Mouse (Mus musculus): ENCODE results near the gene 2310057M21Rik. TPM values are rescaled to one million over a fixed set of nuclear protein-coding genes. Genes with fewer than 3 reads are reported as not detected.

The 2310057M21Rik gene
- polyA plus RNA-seq, 1 experiment = 26.5 TPM

- no peak for TF ChIP-seq GATA1 (IDR thresholded peaks at IDR 0.05; ENCODE audit: low read length)
Observed at GRCm38 (mm10) chr7:131337502-131338068, 25.0 kb downstream of the 2310057M21Rik start.

- no peak for TF ChIP-seq GATA1 (IDR thresholded peaks at IDR 0.05; ENCODE audit: low read length)
Observed at GRCm38 (mm10) chr7:131333564-131333963, 29.0 kb downstream of the 2310057M21Rik start, which contains the start of gene Fam24a. TSS of gene Fam24a (plus strand) at chr7:131333864.

GRCm38 (mm10) chr7:131331688-131332087 is 30.9 kb downstream of the 2310057M21Rik start:
- no peak for TF ChIP-seq GATA1 (IDR thresholded peaks at IDR 0.05; ENCODE audit: low read length)

DNA sequence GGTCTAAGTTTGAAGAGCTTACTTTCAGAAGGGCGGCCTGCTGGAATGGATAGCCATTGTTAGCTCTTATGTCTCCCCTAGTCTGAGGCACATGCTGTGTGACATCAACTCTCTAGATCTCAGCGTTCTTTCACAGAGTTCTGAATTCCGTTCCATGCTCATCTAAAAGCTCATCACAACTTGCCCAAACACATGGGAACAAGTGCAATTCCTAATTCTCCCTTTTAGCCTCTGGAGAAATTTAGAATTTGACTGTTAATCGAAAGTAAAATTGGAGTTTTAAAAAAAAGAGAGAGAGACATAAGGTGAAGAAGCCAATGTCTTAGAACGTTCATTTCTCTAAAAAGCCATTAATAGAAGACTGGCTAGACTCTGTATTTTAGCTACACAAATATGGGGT is 33.1 kb downstream of the 2310057M21Rik start, which contains the start of gene Fam24b:
TSS of gene Fam24b (minus strand) at position 101 of the 400 bp plus-strand sequence.
- no peak for TF ChIP-seq GATA1 (IDR thresholded peaks at IDR 0.05; ENCODE audit: low read length)

DNA sequence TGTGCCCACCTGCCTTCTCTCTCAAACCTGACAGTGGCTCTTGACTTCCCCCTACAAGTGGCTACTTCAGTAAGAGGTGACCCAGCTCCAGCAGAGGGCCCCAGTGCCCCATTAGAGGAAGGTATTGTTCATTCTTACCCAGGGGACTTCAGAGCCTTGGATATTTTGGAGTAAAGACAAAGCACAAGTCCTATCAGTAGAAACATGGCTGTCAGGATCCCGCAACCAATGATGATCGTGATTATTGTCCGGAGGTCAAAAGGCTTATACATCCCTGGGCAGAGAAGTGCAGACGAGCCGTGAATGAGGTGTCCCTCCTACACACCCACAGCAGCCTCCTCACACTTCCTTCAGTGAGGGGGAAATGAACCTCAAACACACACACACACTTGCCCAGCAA is 35.5 kb downstream of the 2310057M21Rik start:
- no peak for TF ChIP-seq GATA1 (IDR thresholded peaks at IDR 0.05; ENCODE audit: low read length)

- TF ChIP-seq GATA1 (IDR thresholded peaks at IDR 0.05; ENCODE audit: low read length) = no peak
Observed at GRCm38 (mm10) chr7:131322192-131322591, 40.4 kb downstream of the 2310057M21Rik start, which contains the start of gene Cuzd1. TSS of gene Cuzd1 (minus strand) at chr7:131322292.

DNA sequence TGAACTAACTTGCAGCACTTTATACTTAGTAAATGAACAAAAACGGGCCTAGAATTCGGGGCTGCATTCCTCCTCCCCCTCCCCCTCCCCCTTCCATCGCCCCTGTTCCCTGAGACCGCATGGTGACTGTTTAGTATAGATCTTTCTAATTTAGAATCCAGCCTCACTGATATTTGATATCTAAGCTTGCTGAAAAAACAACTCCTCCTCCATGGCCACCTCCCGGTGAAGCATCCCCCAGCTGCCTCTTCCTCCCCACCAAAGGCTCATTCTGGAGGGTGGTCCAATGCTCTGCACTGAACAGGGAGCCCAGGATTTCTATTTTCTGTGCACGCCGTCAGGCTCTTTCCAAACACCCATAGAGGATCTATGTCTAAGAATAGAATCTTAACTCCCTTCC is 44.2 kb downstream of the 2310057M21Rik start:
- TF ChIP-seq GATA1 (IDR thresholded peaks at IDR 0.05; ENCODE audit: low read length) = no peak

- no peak for TF ChIP-seq GATA1 (IDR thresholded peaks at IDR 0.05; ENCODE audit: low read length)
Observed at GRCm38 (mm10) chr7:131317587-131317986, 45.0 kb downstream of the 2310057M21Rik start.

DNA sequence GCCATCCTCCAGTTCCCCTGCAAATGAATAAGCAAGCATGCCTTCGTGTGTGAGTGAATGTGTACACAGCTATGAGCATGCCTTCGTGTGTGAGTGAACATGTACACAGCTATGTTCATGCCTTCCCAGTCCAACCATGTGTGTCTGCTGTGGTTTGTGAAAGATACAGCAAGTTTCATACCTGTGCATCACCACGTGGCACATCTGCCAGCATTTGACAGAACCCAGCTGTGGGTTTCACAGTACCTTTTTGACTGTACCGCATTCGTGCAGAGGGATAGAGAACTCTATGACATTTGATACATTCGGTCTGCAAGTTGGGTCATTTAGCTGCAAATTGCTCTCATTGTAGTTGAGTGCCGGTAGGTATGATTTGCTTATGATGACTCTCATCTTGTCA is 48.1 kb downstream of the 2310057M21Rik start:
- no peak for TF ChIP-seq GATA1 (IDR thresholded peaks at IDR 0.05; ENCODE audit: low read length)

DNA sequence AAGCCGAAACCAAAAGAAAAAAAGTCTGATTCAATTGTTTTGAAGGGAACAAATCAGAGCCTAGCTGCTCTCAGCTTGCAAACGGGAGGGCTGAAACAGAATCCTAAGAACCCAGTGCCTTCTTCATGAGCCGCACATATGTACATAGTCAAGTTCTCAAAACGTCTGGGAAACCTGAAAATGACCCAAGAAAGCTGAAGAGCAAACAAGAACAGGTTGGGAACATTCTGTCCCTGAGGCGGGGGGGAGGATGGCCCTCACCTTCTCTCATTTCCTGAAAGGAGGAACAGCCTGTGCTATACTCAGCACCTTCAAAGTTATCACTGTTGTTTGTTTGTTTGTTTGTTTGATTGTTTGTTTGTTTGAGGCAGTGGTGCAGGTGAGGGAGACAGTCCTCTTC is 55.8 kb downstream of the 2310057M21Rik start:
- no peak for TF ChIP-seq GATA1 (IDR thresholded peaks at IDR 0.05; ENCODE audit: low read length)

DNA sequence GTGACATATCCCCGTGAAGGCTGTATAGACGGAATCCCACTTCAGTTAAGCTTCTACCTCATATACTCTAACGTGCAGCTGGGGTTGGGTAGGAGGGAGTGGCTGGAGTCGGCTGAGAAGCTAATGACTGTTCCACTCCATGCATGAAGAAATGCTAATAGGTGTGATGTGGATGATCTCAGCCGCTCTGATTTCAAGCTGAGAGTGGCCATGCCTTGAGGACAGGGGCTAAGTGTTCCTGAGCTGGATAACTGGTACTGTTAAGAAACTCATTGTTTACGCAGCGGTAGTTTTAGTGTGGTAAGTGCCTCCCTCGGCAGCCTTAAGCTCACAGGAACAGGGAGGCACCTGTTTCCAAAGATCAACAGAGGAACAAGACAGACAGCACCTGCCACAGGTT is 59.2 kb downstream of the 2310057M21Rik start:
- no peak for TF ChIP-seq GATA1 (IDR thresholded peaks at IDR 0.05; ENCODE audit: low read length)

DNA sequence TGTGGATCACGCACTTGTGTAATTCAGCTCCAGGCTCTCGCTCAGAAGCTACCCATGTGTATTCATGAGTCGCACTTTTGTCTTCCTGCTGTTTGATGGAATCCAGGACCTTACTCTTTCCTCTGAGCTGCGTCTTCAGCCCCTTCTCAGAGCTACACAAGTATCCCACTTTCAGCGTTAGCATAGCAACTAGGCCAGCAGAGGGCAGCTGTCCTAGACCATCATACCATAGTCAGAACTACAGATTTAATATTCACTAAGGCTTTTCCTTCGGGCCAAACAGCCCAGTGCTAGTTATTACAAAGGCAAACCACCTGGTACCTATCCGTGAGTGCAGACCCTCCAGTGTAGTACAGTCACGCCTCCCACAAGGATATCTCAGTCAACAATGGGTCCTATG is 65.4 kb downstream of the 2310057M21Rik start:
- no peak for TF ChIP-seq GATA1 (IDR thresholded peaks at IDR 0.05; ENCODE audit: low read length)

Other genes with a start within 250 kb of the 2310057M21Rik start
- not detected in 2 replicates for gene 4933402N03Rik, start 216.4 kb downstream of the 2310057M21Rik start, polyA plus RNA-seq (2012)
- not detected in 2 replicates for gene 5430419D17Rik, start 188.4 kb downstream of the 2310057M21Rik start, polyA plus RNA-seq (2012)
- gene Cuzd1, start 40.5 kb downstream of the 2310057M21Rik start, polyA plus RNA-seq (2012) = not detected in 2 replicates
- gene Fam24b, start 33.2 kb downstream of the 2310057M21Rik start, polyA plus RNA-seq (2012) = not detected in 2 replicates
- not detected in 2 replicates for gene Fam24a, start 28.9 kb downstream of the 2310057M21Rik start, polyA plus RNA-seq (2012)
- 46.0 and 66.3 TPM in 2 replicates for gene Pstk, start 8.4 kb upstream of the 2310057M21Rik start, polyA plus RNA-seq (2012)
- 8.5 and 10.8 TPM in 2 replicates for gene Ikzf5, start 47.8 kb upstream of the 2310057M21Rik start, polyA plus RNA-seq (2012)
- gene Acadsb, start 47.8 kb upstream of the 2310057M21Rik start, polyA plus RNA-seq (2012) = 2.1 and 2.6 TPM in 2 replicates
- not detected in 2 replicates for gene Hmx3, start 180.1 kb upstream of the 2310057M21Rik start, polyA plus RNA-seq (2012)
- gene Hmx2, start 186.0 kb upstream of the 2310057M21Rik start, polyA plus RNA-seq (2012) = 4.7 and 5.6 TPM in 2 replicates
- gene Bub3, start 197.5 kb upstream of the 2310057M21Rik start, polyA plus RNA-seq (2012) = 65.5 and 67.0 TPM in 2 replicates

Measured in G1E-ER4 (cell line).